Mouse (Mus musculus) bone marrow macrophage, adult 2 months (primary cell): ENCODE measurements around the gene Lix1l.

ENCODE experiments used
- CTCF ChIP-seq: IDR thresholded peaks from 2 replicates; pipeline ENCODE4 v1.5.1; 2012; ENCODE audit warnings: low read depth, mild to moderate bottlenecking, low read length, moderate library complexity
- POLR2A ChIP-seq: IDR thresholded peaks from 2 replicates; pipeline ENCODE4 v1.6.1; 2012; ENCODE audit warnings: mild to moderate bottlenecking, low read depth, low read length, borderline replicate concordance

DNA sequence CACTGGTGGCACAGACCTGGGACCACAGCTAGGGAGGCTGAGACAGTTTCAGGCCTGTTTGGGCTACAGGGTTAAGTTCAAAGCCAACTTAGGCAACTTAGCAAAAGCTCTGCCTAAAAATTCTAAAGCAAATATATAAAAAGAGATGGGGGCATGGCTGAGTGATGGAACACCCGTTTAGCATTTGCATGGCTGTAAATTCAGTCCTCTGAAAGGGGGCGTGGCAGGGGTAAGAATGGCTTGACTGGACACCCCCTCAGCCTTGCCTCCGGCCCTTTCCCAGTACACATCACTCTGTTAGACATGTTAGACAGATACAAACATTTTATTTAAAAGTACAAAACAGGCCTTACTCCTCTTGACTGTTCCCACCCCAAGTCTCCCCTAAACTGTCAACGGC lies 23.4 kb upstream of the Lix1l start:
- no peak for TF ChIP-seq CTCF
- no peak for TF ChIP-seq POLR2A
